Mouse (Mus musculus) cerebellum, adult 9-10 months (tissue): ENCODE measurements at regions not wholly inside any gene's neighbourhood (a gene's known extent, or its start where the extent isn't known, plus 50 kb on each side); places are given as distances from the start of the nearest gene placed in this dataset.

Source experiments
- DNase-seq: peaks from one replicate; pipeline ENCODE4 v3.0.0; 2022

DNA sequence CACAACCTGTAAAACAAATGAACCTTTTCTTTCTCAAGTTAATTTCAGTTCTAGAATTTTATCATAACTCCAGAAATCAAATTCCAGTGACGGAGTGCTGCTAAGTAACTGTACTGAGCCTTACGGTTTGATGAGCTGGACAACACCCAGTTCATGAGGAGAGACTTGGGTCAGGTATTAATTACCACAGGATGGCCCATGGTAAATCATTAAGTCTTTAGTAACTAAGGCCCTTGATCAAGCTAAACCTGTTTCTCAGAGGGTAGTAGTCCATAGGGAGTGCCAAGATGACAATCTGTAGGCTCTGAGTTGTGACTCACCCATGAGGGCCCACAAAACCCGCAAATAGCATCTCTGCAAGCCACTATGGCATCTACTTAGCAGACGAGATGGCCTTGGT, 101.1 kb upstream of the Arhgap5 start:
- no peak for DNase-seq

GRCm38 (mm10) chr12:52406386-52406785, 97.4 kb upstream of the Arhgap5 start:
- DNase-seq: no peak

DNA sequence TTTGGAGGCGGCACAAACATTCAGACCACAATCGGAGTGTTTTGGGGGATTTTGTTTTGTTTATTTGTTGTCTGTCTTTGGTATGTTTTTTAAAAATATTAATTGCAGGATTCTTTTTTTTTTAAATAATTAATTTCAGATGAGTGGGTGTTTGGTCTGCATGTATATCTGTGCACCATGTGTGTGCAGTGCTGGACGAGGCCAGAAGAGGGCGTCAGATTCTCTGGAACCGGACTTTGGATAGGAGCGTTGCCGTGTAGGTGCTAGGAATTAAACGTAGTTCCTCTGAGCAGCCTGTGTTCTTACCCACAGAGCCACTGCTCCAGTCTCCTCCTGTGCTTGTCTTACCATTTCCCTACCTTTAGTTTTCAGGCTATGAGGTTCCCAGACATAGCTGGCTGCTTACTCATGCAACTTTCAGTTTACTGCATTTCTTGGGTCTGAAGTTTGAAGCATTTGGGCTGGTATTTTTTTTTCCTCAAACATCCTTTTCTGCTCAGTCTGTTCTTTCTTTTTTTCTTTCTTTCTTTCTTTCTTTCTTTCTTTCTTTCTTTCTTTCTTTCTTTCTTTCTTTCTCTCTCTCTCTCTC, 95.4 kb upstream of the Arhgap5 start:
- no peak for DNase-seq

- DNase-seq: no peak
Measured at GRCm38 (mm10) chr12:52409221-52409620, 94.6 kb upstream of the Arhgap5 start.

DNA sequence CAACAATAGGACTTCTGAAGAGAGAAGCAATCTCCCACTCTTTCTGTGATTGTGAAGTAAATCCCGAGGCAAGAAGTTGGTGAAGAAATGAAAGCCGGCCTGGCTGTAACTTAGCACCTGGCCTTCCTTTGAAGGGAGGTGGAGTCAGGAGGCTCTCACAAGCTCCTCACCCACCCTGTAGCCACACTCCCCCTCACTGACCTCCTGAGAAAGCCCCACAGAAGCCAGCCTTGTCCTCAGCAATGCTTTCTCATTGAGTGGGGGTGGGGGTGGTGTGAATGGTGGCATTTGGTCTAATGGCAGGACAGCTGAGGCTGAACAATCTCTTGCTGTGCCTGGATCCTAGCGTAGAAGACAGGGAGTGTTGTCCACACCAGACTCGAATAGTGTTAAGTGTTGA, 91.6 kb upstream of the Arhgap5 start:
- no peak for DNase-seq

DNA sequence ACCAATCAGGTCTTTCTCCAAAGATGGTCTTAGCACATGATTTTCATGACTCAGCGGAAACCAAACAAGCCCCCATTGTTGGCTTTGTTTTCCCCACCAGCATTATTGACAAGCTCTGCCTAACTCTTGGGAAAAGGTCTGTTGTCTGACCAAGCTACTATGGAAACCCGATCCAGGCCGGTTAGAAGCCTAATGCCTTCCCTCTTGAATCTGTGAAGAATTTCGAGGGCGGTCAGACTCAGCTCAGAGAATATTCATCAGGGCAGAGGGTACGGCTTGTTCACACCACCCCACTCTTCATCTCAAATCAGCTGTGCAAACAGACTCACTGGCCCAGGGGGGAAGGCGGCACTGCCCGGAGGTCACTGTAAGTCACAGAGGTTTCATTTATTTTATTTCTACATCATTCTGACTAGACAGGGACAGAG, 90.7 kb upstream of the Arhgap5 start:
- DNase-seq: peak; percentile 15

DNA sequence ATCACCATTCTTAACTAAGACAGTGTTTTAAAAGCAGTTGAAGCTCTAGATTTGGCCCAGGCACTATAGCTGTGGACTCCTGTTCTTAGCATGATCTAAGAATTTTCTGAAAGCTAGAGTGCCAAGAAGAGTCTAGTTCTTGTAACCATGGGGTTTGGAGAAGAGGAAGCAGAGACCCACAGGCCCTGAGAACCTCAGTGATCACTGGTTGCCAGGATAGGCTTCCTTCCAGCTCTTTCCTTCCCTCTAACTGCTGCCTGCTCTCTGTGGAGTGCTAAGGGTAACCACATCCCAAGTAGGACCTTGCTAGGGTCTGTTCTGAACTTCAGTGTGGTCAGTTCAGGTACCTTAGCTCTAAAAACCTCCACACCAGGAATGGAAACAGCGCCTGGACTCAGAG, 81.0 kb upstream of the Arhgap5 start:
- DNase-seq: no peak

DNA sequence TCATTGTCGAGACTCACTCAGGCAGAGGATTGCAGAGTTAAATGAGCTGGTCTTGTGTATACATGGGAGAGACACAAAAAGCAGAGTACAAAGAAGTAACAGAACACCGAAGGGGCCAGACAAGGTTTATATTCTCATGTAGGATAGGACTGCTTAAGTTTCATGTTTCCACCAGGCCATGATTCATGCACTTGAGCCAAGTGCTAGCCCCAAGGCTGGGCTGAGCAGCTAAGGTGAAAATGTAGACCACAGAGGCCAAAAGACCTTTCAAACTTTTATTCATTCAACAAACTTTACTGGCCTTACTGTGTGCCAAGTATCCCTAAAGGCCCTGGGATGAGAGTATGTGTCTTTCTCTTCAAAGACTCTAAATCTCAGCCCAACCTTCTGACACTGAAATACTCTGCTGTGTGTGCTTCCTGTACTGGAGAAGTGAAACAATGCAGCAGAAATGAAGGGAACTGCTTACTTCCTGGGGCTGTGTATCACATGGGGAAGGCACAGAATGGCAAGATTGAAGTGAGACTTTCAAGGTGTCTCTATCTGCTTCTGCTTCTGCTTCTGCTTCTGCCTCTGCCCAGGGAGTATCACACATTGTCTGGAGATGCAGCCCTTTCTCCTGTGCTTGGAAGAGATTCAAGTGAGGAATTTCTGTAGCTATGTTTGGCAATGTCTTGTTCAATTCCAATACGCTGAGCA, 79.3 kb upstream of the Arhgap5 start:
- no peak for DNase-seq

- DNase-seq: no peak
Measured at GRCm38 (mm10) chr12:52429935-52430334, 73.8 kb upstream of the Arhgap5 start.

- no peak for DNase-seq
Measured at GRCm38 (mm10) chr12:52431933-52432332, 71.8 kb upstream of the Arhgap5 start.

DNA sequence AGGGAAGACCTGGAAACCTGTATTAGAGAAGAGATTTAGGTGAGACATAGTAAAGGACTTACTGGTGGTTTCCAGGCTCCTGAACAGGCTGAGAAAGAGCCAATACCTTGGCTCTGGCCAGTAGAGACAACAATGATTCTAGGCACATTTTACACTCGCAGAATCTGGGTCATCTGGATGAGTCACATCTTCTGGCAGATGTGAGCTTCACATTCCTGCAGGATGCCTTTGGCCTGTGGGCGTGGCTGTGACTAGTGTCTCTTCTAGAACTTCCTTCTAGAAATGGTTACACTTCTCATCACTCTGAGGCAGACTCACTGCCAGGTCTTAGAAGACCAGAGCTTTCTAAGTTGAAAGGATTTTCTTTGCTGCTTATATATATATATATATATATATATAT, 69.8 kb upstream of the Arhgap5 start:
- DNase-seq: no peak

GRCm38 (mm10) chr12:52435321-52435720, 68.5 kb upstream of the Arhgap5 start:
- DNase-seq: no peak

DNA sequence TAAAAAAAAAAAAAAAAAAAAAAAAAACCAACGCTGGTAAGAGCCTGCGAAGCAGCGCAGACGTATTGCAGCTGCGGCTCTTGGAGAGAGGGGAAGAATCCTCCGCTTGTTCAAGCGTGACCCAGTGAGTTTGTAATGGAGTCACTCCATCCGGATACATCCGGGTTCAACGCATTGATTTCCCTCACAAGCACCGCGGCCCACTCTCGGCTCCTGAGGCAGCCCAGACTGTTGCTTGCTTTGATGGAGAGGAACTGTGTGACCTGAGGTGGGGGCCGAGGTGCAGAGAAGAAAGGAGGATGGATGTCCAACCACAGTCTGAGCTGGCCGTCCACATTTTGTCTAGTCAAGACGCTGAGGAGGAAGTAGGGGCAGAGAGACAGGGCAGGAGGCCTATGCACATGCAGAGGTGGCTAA, 68.0 kb upstream of the Arhgap5 start:
- DNase-seq: no peak

- no peak for DNase-seq
Measured at GRCm38 (mm10) chr12:52436941-52437340, 66.8 kb upstream of the Arhgap5 start.

DNA sequence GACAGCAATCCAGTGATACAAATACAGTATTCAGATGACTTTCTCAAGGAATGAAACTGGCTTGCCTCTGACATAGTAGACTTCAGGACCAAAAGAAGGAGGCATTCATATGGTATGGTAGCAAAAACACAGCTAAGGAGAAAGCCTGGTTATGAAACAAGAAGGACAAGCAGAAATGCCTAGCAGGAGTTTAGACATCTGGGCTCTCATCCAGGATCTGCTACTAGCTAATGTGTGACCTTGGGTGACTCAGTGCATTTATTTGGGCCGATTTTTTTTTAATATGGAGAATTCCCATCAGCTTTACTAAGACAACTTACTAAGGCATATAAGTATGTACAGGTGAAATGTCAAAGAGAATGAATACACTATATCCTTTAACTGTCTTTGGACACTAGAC, 64.5 kb upstream of the Arhgap5 start:
- DNase-seq: no peak

GRCm38 (mm10) chr12:52440868-52441365, 62.9 kb upstream of the Arhgap5 start:
- no peak for DNase-seq

DNA sequence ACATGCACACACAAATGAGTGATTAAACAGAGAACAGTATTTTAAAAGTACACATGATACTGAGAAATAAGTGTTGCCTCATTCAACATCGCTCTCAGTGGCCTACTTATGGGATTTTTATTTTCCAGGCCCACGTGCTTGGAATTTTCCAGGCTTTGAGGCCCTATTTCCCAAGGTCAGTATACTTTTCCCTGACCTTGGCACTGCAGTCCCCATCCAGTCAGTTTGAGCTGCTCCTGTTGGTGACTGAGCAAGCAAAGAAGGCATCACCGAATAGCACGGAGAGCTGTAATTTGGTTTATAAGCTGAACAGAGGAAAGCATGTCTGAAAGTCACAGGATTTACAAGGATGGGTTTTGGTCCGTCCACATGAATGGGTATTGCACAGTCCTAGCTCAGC, 61.4 kb upstream of the Arhgap5 start:
- DNase-seq: no peak

DNA sequence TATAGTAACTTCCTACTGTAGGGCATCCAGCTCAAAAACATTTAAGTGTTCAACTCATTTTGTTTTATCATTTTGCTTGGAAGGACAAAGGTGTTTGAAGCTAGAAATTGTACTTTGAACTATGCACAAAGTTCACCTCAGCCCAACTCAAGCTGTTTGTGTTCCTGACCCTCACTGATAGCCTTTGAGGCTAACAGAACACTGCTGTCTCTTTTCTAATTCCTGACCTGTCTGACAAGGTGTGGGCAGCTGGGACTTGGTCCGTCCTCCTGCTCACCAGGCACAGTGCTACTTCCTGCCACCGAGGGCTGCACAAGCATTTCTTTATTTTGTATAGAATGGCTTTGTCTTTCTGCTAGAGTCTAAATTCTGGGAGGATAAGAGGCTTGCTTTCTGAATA, 58.0 kb upstream of the Arhgap5 start:
- no peak for DNase-seq

GRCm38 (mm10) chr12:52446501-52446900, 57.3 kb upstream of the Arhgap5 start:
- DNase-seq: no peak

GRCm38 (mm10) chr12:52447482-52447881, 56.3 kb upstream of the Arhgap5 start:
- DNase-seq: no peak

DNA sequence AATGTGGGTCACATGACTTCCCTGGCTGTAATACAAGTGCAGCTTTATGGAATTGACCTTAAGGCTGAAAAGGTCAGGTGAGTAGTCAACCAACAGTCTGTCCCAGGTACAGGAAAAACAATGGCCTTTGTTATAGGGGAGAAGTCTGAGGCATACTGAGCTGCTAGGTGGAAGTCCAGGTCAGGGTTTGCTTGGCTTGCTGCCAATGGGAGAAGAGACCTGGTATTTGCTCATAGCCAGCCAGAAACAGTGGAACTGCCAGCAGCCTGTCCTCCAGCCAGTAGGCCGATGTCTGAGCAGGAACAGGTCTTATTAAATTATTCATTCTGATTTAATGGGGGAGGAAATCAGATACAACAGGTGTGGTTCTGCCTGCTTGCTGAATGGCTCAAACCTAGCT, 55.6 kb upstream of the Arhgap5 start:
- no peak for DNase-seq

- DNase-seq: no peak
Measured at GRCm38 (mm10) chr12:52453890-52454289, 49.9 kb upstream of the Arhgap5 start.
